Mouse (Mus musculus) heart, embryonic 12.5 days (tissue): ENCODE measurements at regions not wholly inside any gene's neighbourhood (a gene's known extent, or its start where the extent isn't known, plus 50 kb on each side); places are given as distances from the start of the nearest gene placed in this dataset.

Experiments used
- ATAC-seq: fragments of 200-750 bp; cut with Nextera tagmentation; 2 replicates; pipeline ENCODE4 v1.8.0; 2017; ENCODE audit warnings: moderate TSS enrichment, moderate library complexity; ENCODE audit not compliant: insufficient number of reproducible peaks, low FRiP score
- H3K27ac ChIP-seq: fragments of 300-500 bp; sonication (generic); 2 replicates; pipeline ENCODE4 v1.5.1; 2016; ENCODE audit warnings: mild to moderate bottlenecking, moderate library complexity; ENCODE audit not compliant: poor library complexity, severe bottlenecking
- H3K27me3 ChIP-seq: fragments of 300-500 bp; sonication (generic); replicated peaks from 2 replicates; pipeline ENCODE4 v1.6.1; 2016; ENCODE audit warnings: mild to moderate bottlenecking, moderate library complexity
- H3K36me3 ChIP-seq: fragments of 300-500 bp; sonication (generic); 2 replicates; pipeline ENCODE4 v1.6.1; 2016; ENCODE audit warnings: mild to moderate bottlenecking, moderate library complexity
- H3K4me1 ChIP-seq: fragments of 300-500 bp; sonication (generic); replicated peaks from 2 replicates; pipeline ENCODE4 v1.6.1; 2016; ENCODE audit warnings: mild to moderate bottlenecking
- H3K4me2 ChIP-seq: fragments of 300-500 bp; sonication (generic); 2 replicates; pipeline ENCODE4 v1.6.1; 2016; ENCODE audit warnings: mild to moderate bottlenecking, moderate library complexity
- H3K4me3 ChIP-seq: fragments of 300-500 bp; sonication (generic); 2 replicates; pipeline ENCODE4 v1.5.1; 2016; ENCODE audit warnings: mild to moderate bottlenecking
- H3K9ac ChIP-seq: fragments of 300-500 bp; sonication (generic); 2 replicates; pipeline ENCODE4 v1.6.1; 2016; ENCODE audit warnings: mild to moderate bottlenecking, moderate library complexity
- H3K9me3 ChIP-seq: fragments of 300-500 bp; sonication (generic); replicated peaks from 2 replicates; pipeline ENCODE4 v1.6.1; 2016; ENCODE audit warnings: mild to moderate bottlenecking, moderate library complexity
- WGBS: fragments of 180-500 bp; shearing (Covaris S2); methylation state at CpG from one replicate; pipeline ENCODE4 v1.1.7; 2016; 5-methylcytosine and 5-hydroxymethylcytosine counted together

DNA sequence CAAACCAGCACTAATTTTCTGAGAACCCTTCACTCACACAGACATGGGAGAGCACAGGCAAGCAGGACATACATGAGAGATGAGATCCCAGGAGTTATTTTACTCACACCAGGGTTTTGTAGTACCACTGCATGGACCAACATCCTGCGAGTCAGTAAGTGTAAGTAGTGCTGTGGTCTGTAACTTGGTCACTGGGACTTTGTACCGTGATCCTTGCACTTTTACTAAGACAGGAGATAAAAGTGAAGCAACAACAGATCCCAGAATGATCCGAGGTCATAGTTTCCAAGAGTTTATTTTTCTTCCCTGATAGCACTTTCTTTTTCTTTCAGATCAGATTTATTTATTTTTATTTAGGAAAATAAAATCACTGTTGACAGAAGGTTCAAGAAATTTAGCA is 54.1 kb upstream of the Mtap start:
- Histone ChIP-seq H3K36me3 (no peaks in the 10 kb centered on the region), H3K4me3 (no peak overlapping the region), H3K9ac (no peak overlapping the region), H3K27me3 (no peaks in the 10 kb centered on the region), H3K4me1 (no peaks in the 10 kb centered on the region), H3K9me3 (no peaks in the 10 kb centered on the region), H3K4me2 (no peak overlapping the region), H3K27ac (no peak overlapping the region)
- no peak for ATAC-seq
- WGBS = 33% methylated on average over 3 of the region's 3 CpGs

DNA sequence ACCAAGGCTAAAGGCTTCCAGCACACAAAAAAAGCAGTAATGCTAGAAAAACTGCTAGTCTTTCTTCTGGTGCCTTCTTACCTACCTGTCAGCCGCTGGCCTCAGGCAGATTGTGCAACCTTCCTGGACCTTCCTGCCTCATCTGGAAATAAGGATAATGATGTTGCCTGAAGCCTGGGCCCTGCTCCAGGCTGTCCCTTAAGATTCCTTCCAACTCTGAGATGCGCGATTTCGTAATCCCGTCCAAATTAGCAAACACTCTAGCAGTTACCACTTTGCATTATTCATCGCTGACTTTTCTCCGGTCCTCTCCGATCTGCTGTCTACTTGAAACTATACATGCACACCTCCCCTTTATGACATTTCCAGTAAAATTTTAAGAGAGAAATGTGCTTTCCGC is 58.4 kb upstream of the Mtap start:
- no peaks in the 10 kb centered on the region for H3K4me1 ChIP-seq
- no peak overlapping the region for H3K4me2 ChIP-seq
- no peak overlapping the region for H3K9ac ChIP-seq
- H3K27ac ChIP-seq = no peak overlapping the region
- no peaks in the 10 kb centered on the region for H3K36me3 ChIP-seq
- H3K9me3 ChIP-seq = no peaks in the 10 kb centered on the region
- H3K4me3 ChIP-seq = no peak overlapping the region
- ATAC-seq = no peak
- no peaks in the 10 kb centered on the region for H3K27me3 ChIP-seq
- 90% methylated on average over 9 of the region's 9 CpGs for WGBS

DNA sequence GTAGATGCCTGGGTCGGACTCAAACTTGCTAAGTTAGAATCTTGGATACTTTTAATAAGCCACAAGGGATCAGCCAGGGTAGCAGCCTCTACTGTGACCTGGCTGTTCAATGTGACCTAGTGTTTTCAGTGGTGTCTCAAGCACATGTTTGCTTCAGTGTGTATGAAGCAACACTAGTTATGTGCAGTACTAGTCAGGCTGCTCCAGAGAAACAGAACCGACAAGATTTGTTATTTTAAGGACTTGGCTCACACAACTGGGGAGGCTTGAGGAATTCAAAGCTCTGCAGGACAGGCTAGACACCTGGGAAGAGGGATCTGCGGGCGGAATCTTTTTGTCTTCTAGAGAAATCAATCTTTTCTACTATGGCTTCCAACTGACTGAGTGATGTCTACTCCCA is 62.2 kb upstream of the Mtap start:
- Histone ChIP-seq H3K27ac (no peak overlapping the region), H3K9me3 (no peaks in the 10 kb centered on the region), H3K9ac (no peak overlapping the region), H3K4me3 (no peak overlapping the region), H3K36me3 (no peaks in the 10 kb centered on the region), H3K27me3 (no peaks in the 10 kb centered on the region), H3K4me1 (no peaks in the 10 kb centered on the region), H3K4me2 (no peak overlapping the region)
- ATAC-seq = no peak
- WGBS = 66% methylated on average over 4 of the region's 4 CpGs

DNA sequence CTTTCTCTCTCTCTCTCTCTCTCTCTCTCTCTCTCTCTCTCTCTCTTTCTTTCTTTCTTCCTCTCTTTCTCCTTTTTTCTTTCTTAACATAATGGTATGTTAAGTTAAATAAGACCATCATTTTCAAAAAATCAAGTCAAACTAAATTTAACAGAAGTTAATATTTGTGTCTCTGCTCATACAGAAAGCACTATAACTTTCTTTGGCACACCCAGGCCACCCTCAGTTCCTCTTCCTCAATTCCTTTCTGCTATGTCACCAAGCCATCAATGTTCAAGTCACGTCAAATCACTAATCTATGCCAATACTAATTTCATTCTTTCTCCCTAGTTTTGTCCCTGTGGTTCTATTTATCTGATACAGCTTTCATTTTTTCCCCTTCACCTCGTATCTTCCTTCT is 66.5 kb upstream of the Mtap start:
- H3K9ac ChIP-seq = no peak overlapping the region
- ATAC-seq = no peak
- 79% methylated on average over 2 of the region's 2 CpGs for WGBS

DNA sequence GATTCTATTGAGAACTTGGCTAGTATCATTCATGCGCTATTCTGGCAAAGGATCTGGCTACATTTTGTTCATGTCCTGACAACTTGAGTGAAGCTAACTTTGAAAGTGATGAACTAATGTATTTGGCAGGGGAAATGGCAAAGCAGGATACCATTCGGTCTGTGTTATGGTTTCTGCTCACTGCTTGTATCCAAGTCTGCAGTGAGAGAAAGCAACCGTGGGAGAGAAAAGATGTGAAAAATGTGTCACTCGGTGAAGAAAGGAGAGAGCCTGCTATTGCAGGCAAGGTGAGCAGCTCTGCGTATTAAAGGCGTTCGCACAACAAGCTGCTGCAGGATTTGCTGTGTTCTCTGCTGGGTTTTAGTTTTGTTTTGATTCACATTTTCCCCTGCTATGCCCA is 72.5 kb upstream of the Mtap start:
- H3K27ac ChIP-seq = no peak overlapping the region
- H3K4me1 ChIP-seq = 0 out of 2 replicates have a peak, but pooled peaks cover 3% of the 10 kb centered on the region
- no peak overlapping the region for H3K9ac ChIP-seq
- no peak for ATAC-seq
- 78% methylated on average over 7 of the region's 7 CpGs for WGBS
- no peak overlapping the region for H3K4me2 ChIP-seq
- no peak overlapping the region for H3K4me3 ChIP-seq
- H3K27me3 ChIP-seq = no peaks in the 10 kb centered on the region
- 0 out of 2 replicates have a peak, but pooled peaks cover 4% of the 10 kb centered on the region for H3K9me3 ChIP-seq
- no peaks in the 10 kb centered on the region for H3K36me3 ChIP-seq

More for the DNA sequence above, 66.5 kb upstream of the Mtap start:
- Histone ChIP-seq H3K4me1 (no peaks in the 10 kb centered on the region), H3K27me3 (no peaks in the 10 kb centered on the region), H3K4me2 (no peak overlapping the region), H3K36me3 (no peaks in the 10 kb centered on the region), H3K27ac (no peak overlapping the region), H3K4me3 (no peak overlapping the region), H3K9me3 (0 out of 2 replicates have a peak, but pooled peaks cover 4% of the 10 kb centered on the region)

DNA sequence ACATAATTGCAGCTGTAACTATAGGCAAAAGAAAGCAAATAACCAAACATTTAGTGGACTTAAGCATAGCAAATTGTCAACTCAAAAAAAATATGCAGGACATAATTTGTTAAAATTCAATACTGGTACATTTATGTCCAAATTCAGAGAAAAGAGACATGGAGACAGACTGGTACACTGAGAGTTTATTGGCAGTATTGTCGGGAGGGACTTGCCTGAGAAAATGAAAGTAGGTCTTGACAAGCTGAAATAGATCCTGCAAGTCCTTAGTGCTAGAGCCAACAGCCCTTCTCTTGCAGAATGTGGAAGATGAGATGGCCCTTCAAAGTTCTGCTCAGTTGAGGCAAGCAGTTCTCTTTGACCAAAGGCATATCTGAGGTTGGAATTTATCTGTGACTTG is 74.5 kb upstream of the Mtap start:
- ATAC-seq = no peak
- no peaks in the 10 kb centered on the region for H3K36me3 ChIP-seq
- no peaks in the 10 kb centered on the region for H3K27me3 ChIP-seq
- 87% methylated on average over 1 of the region's 1 CpGs for WGBS
- H3K4me1 ChIP-seq = 0 out of 2 replicates have a peak, but pooled peaks cover 3% of the 10 kb centered on the region
- H3K9me3 ChIP-seq = no peaks in the 10 kb centered on the region
- H3K9ac ChIP-seq = no peak overlapping the region
- H3K27ac ChIP-seq = no peak overlapping the region
- no peak overlapping the region for H3K4me3 ChIP-seq
- no peak overlapping the region for H3K4me2 ChIP-seq

DNA sequence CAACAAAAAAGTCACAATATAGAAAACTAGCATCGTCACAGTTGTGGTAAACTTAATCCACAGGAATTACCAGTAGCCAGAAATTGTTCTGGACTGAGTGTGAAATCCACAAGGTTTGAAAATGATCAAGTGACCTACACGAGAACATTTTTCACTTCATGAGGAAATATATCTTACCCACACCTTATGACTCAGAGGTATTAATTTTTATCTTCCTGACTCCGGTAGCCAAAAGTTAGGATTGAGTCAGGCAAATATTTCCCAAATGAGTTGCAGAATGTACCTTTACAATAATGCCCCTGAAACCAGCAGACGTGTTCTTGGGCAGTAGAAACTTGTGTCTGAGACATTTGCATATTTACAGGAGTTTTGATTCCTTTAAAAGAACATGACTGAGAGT is 75.3 kb upstream of the Mtap start:
- H3K27ac ChIP-seq = no peak overlapping the region
- H3K4me1 ChIP-seq = 0 out of 2 replicates have a peak, but pooled peaks cover 3% of the 10 kb centered on the region
- no peak overlapping the region for H3K4me3 ChIP-seq
- 74% methylated on average over 4 of the region's 4 CpGs for WGBS
- H3K27me3 ChIP-seq = no peaks in the 10 kb centered on the region
- H3K36me3 ChIP-seq = no peaks in the 10 kb centered on the region
- no peaks in the 10 kb centered on the region for H3K9me3 ChIP-seq
- no peak overlapping the region for H3K4me2 ChIP-seq
- no peak overlapping the region for H3K9ac ChIP-seq
- no peak for ATAC-seq

DNA sequence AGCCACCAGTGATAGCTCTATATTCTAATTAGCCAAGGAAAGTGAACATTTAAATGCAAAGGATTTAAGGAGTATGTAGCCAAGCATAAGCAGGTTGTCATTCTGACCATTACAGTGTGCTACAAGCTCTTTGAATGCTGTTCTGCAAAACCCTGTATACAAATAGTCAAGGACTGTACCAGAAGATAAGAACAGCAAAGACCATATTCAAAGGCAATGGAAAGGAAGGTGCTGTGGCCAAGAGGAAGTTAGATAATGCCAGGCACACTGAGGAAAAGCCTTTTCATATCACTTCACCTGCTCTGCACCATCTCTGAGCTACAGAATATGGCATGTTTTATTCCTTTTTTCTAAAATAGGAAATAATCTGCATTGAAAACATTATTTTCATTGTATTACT is 79.3 kb upstream of the Mtap start:
- Histone ChIP-seq H3K4me1 (0 out of 2 replicates have a peak, but pooled peaks cover 3% of the 10 kb centered on the region), H3K9me3 (no peaks in the 10 kb centered on the region), H3K9ac (no peak overlapping the region), H3K27me3 (no peaks in the 10 kb centered on the region), H3K27ac (no peak overlapping the region), H3K4me3 (no peak overlapping the region), H3K4me2 (no peak overlapping the region), H3K36me3 (no peaks in the 10 kb centered on the region)
- ATAC-seq = no peak

DNA sequence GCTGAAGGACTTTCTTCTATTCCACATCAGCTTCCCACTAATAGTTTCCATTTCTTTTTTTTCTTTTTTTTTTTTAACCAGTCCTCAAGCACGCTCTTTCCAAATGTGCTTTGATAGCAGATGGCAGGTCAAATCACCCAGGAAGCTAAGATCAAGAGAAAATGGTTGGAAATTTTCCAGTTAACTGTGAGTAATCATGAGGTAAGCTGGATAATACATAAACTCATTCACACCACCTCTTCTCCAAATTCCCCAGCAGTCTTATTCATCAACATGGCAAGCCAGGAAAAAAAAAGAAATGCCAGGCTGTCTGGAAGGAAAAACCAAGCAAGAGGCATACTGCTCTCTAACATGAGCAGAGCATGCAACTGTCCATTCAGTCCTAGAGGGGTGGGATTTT is 79.8 kb upstream of the Mtap start:
- WGBS = 55% methylated on average over 1 of the region's 1 CpGs
- Histone ChIP-seq H3K27ac (no peak overlapping the region), H3K4me1 (0 out of 2 replicates have a peak, but pooled peaks cover 3% of the 10 kb centered on the region), H3K4me2 (no peak overlapping the region), H3K4me3 (no peak overlapping the region), H3K36me3 (no peaks in the 10 kb centered on the region), H3K27me3 (no peaks in the 10 kb centered on the region), H3K9ac (no peak overlapping the region), H3K9me3 (no peaks in the 10 kb centered on the region)
- ATAC-seq = no peak

DNA sequence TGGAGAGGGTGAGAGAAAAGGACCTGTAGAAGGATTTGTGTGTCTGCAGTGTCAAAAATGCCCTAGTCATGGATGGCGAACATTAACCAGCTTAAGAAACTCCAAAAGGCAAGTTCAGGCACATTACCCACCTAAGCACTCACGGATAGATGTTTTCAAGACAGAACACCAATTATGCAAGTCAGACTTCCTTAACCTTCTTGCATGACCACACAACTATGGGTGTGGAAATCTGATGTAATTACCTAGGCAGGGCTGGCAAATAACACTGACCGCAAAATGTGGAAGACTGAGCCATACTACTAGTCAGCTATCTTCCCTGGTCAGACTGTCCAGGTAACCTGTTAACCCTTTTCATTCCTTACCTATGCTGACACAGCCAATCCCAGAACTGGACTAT is 81.0 kb upstream of the Mtap start:
- Histone ChIP-seq H3K4me2 (no peak overlapping the region), H3K27me3 (no peaks in the 10 kb centered on the region), H3K9me3 (no peaks in the 10 kb centered on the region), H3K27ac (no peak overlapping the region), H3K9ac (no peak overlapping the region), H3K4me1 (0 out of 2 replicates have a peak, but pooled peaks cover 3% of the 10 kb centered on the region), H3K4me3 (no peak overlapping the region), H3K36me3 (no peaks in the 10 kb centered on the region)
- 85% methylated on average over 3 of the region's 3 CpGs for WGBS
- ATAC-seq = no peak

DNA sequence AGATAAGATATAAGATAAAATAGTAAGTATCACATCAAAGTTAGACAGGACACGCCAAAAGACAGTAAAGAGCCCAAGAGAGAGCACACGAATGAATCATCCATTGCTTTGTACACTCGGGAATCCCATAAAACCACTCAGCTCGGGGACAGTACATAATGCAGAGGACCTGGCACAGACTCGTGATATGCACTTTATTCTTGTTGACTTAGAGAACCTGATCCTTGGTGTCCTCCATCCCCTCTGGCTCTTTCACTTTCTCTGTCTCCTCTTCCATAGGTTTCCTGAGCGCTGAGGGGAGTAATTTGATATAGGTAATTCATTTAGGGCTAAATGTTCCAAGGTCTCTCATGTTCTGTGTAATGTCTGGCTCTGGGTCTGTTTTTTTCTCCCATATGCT is 83.3 kb upstream of the Mtap start:
- H3K36me3 ChIP-seq = no peaks in the 10 kb centered on the region
- no peak overlapping the region for H3K4me3 ChIP-seq
- H3K27ac ChIP-seq = no peak overlapping the region
- no peak for ATAC-seq
- H3K4me1 ChIP-seq = no peaks in the 10 kb centered on the region
- no peaks in the 10 kb centered on the region for H3K27me3 ChIP-seq
- no peak overlapping the region for H3K9ac ChIP-seq
- H3K9me3 ChIP-seq = no peaks in the 10 kb centered on the region
- 66% methylated on average over 6 of the region's 6 CpGs for WGBS
- no peak overlapping the region for H3K4me2 ChIP-seq

DNA sequence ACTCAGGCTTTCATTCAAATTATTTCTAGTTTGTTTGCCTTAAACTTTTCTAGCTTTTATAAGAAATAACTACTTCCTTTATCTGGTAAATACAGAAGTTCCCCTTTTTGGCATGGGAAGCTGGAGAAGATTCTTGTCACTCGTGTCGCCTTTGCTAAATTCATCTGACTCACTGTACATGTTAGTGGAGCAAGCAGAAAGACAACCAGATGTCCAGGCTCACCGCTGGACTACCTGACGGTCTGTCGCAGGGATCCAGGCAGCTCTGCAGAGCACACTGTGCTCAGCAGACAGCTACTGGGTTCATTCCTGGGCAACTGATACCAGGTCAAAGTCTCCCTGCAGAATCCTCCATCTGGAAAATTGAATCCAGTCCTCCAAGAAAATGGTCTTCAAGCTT is 85.0 kb upstream of the Mtap start:
- ATAC-seq = no peak
- H3K27ac ChIP-seq = no peak overlapping the region
- WGBS = 63% methylated on average over 5 of the region's 5 CpGs

More for the DNA sequence above, 85.0 kb upstream of the Mtap start:
- H3K9me3 ChIP-seq = no peaks in the 10 kb centered on the region
- no peaks in the 10 kb centered on the region for H3K36me3 ChIP-seq
- no peaks in the 10 kb centered on the region for H3K27me3 ChIP-seq
- no peaks in the 10 kb centered on the region for H3K4me1 ChIP-seq
- no peak overlapping the region for H3K4me2 ChIP-seq
- no peak overlapping the region for H3K9ac ChIP-seq
- no peak overlapping the region for H3K4me3 ChIP-seq
